8 mouse cellular contexts compared by ENCODE assay signal in the genomic region with DNA sequence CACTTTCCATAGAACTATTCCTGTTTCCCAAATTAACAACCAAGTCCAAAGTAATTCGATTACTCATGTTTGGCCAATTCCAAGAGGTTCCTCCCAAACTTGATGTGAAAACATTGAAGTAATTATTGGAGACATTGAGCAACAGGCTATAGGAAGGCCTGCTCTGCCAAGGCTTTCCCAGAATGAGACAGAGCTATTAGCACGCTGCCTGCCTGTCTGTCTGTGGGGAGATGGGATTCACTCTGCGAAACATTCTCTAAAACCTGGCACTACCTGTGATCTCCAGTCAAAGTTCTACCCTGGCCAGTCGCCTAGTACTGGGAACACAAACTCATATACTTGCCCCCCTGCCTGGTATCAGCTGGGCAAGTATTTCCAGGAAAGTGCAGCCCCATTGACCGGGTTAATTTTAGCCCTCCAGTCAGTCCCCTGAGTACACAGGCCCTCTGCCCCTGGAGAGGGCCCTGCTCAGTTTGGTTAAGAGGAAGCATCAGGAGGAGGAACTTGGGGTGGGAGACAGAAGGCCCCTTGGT. TPM values are rescaled to one million over a fixed set of nuclear protein-coding genes. Genes with fewer than 3 reads are reported as not detected.
DNase-seq lines count a peak whose midpoint lies in the region; ATAC-seq and TF ChIP-seq lines count a peak whose summit lies in the region.

No protein-coding gene starts in this region.

- H3K36me3 ChIP-seq in heart, embryonic 12.5 days = no peaks in the 10 kb centered on the region
- H3K36me3 ChIP-seq in kidney, postnatal 0 days (ENCODE audit: insufficient read depth, low read length) = peaks cover 4% of the 10 kb centered on the region; the same call in 1 of the 2 replicates
- no peaks in the 10 kb centered on the region for H3K36me3 ChIP-seq in midbrain, embryonic 16.5 days (ENCODE audit: control insufficient read depth, insufficient read depth, low read length)

- peak overlapping the region; percentile 83 for H3K4me2 ChIP-seq in heart, embryonic 12.5 days
- H3K4me2 ChIP-seq in kidney, postnatal 0 days (ENCODE audit: low read length) = peak overlapping the region; percentile 91
- H3K4me2 ChIP-seq in midbrain, embryonic 16.5 days (ENCODE audit: low read length) = peak overlapping the region; percentile 74

- H3K27ac ChIP-seq in heart, embryonic 12.5 days (ENCODE audit: poor library complexity, severe bottlenecking) = peak overlapping the region; percentile 90
- peak overlapping the region; percentile 94 for H3K27ac ChIP-seq in kidney, postnatal 0 days
- H3K27ac ChIP-seq in midbrain, embryonic 16.5 days (ENCODE audit: low read length) = no peak overlapping the region

- peak overlapping the region; percentile 67 for H3K4me3 ChIP-seq in heart, embryonic 12.5 days
- peak overlapping the region; percentile 69 for H3K4me3 ChIP-seq in kidney, postnatal 0 days (replicated peaks; ENCODE audit: low read depth, low read length)
- peak overlapping the region; percentile 78 for H3K4me3 ChIP-seq in midbrain, embryonic 16.5 days (ENCODE audit: low read depth, low read length)

- H3K9me3 ChIP-seq in heart, embryonic 12.5 days (replicated peaks) = no peaks in the 10 kb centered on the region
- H3K9me3 ChIP-seq in kidney, postnatal 0 days (replicated peaks; ENCODE audit: low read length) = no peaks in the 10 kb centered on the region
- H3K9me3 ChIP-seq in midbrain, embryonic 16.5 days (replicated peaks; ENCODE audit: control insufficient read depth, low read length, poor library complexity, severe bottlenecking) = no peaks in the 10 kb centered on the region

- peak overlapping the region; percentile 86 for H3K9ac ChIP-seq in heart, embryonic 12.5 days
- peak overlapping the region; percentile 86 for H3K9ac ChIP-seq in kidney, postnatal 0 days (ENCODE audit: low read depth, low read length)
- no peak overlapping the region; the same call in 1 of the 2 replicates for H3K9ac ChIP-seq in midbrain, embryonic 16.5 days (ENCODE audit: low read depth, low read length)

- H3K4me1 ChIP-seq in heart, embryonic 12.5 days (replicated peaks) = peaks cover 50% of the 10 kb centered on the region
- peaks cover 24% of the 10 kb centered on the region for H3K4me1 ChIP-seq in kidney, postnatal 0 days (replicated peaks; ENCODE audit: insufficient read depth, low read length)
- peaks cover 31% of the 10 kb centered on the region for H3K4me1 ChIP-seq in midbrain, embryonic 16.5 days (ENCODE audit: control insufficient read depth, insufficient read depth, low read length)

- 14% methylated on average over 5 of the region's 5 CpGs for WGBS in heart, embryonic 12.5 days
- WGBS in kidney, postnatal 0 days = 12% methylated on average over 5 of the region's 5 CpGs
- 35% methylated on average over 5 of the region's 5 CpGs for WGBS in midbrain, embryonic 16.5 days

- no peak for TF ChIP-seq CTCF in kidney, postnatal 0 days (IDR thresholded peaks at IDR 0.05; ENCODE audit: low read depth)

- peak; percentile 76 for DNase-seq in gastrocnemius, adult 18-20 months (ENCODE audit: low spot score)
- DNase-seq in gastrocnemius, postnatal 4 days (ENCODE audit: low spot score in 2 of 2) = no peak
- peak; percentile 41 for DNase-seq in c-Kit-positive CD71-positive TER-119-negative erythroid progenitor cells, embryonic 14.5 days (ENCODE audit: low read depth)
- DNase-seq in kidney, postnatal 0 days (ENCODE audit: low spot score) = peak; percentile 46
- no peak for DNase-seq in ovary, postnatal 14 days (ENCODE audit: low spot score)
- DNase-seq in T-cell, adult 2 months (ENCODE audit: low spot score) = no peak

- no peak for ATAC-seq in heart, embryonic 12.5 days (ENCODE audit: insufficient number of reproducible peaks, low FRiP score)
- no peak for ATAC-seq in kidney, postnatal 0 days (replicated peaks; ENCODE audit: low FRiP score, low read depth)
- ATAC-seq in midbrain, embryonic 16.5 days = no peak

- H3K27me3 ChIP-seq in heart, embryonic 12.5 days (replicated peaks) = no peaks in the 10 kb centered on the region
- no peaks in the 10 kb centered on the region for H3K27me3 ChIP-seq in kidney, postnatal 0 days (ENCODE audit: insufficient read depth, low read length)
- no peaks in the 10 kb centered on the region for H3K27me3 ChIP-seq in midbrain, embryonic 16.5 days (ENCODE audit: control insufficient read depth, insufficient read depth, low read depth, low read length)

RNA-seq across cellular contexts. Expression of a gene that starts 1.5 kb away (rescaled TPM):
- total RNA-seq in gastrocnemius, adult 18-20 months (2021) = 10 to 100 TPM; 23.0 to 25.4 TPM
- total RNA-seq in gastrocnemius, postnatal 4 days (2021) = 10 to 100 TPM; 89.0 to 91.4 TPM
- polyA plus RNA-seq in heart, embryonic 12.5 days (2016; fragmentation: Nextera tagmentation; extraction: Ambion mirVana) = 56.5 and 58.0 TPM in 2 replicates
- 35.9 and 38.9 TPM in 2 replicates for polyA plus RNA-seq in kidney, postnatal 0 days (2015; fragmentation: Nextera tagmentation; extraction: Ambion mirVana)
- 5.8 and 6.4 TPM in 2 replicates for polyA plus RNA-seq in midbrain, embryonic 16.5 days (2015; fragmentation: Nextera tagmentation; extraction: Ambion mirVana)

Comparison
In these comparisons a context has a peak if more than half of its experiments do, and no peak if none do; other contexts are left out.
1. DNase-seq: peak in gastrocnemius, adult 18-20 months (single experiment), c-Kit-positive CD71-positive TER-119-negative erythroid progenitor cells, embryonic 14.5 days (single experiment) and kidney, postnatal 0 days (single experiment); none in gastrocnemius, postnatal 4 days (0 of 2), ovary, postnatal 14 days (single experiment) and T-cell, adult 2 months (single experiment).
2. Peak in every context shown above with its lines, with median percentiles within 50 percentile points of each other: H3K4me2 ChIP-seq and H3K4me3 ChIP-seq.